Mouse (Mus musculus) C2C12 (cell line): ENCODE data around the gene Zfp683.

Source experiments
- CEBPB ChIP-seq: IDR thresholded peaks from one replicate; pipeline ENCODE4 v1.6.1; 2011; ENCODE audit warnings: low read depth, mild to moderate bottlenecking, control low read depth, moderate library complexity
- CTCF ChIP-seq: IDR thresholded peaks from one replicate; pipeline ENCODE4 v1.5.1; 2011; ENCODE audit not compliant: control insufficient read depth, insufficient read depth, insufficient read length
- FOSL1 ChIP-seq: IDR thresholded peaks from one replicate; pipeline ENCODE4 v1.8.0; 2011; ENCODE audit warnings: mild to moderate bottlenecking, low read length; ENCODE audit not compliant: poor library complexity, insufficient read depth, severe bottlenecking
- MAX ChIP-seq: IDR thresholded peaks from one replicate; pipeline ENCODE4 v1.6.1; 2011; ENCODE audit warnings: mild to moderate bottlenecking, control low read depth
- MYOD1 ChIP-seq: IDR thresholded peaks from one replicate; pipeline ENCODE4 v1.6.1; 2011; ENCODE audit warnings: low read depth; ENCODE audit not compliant: control insufficient read depth, insufficient read length
- USF1 ChIP-seq: IDR thresholded peaks from one replicate; pipeline ENCODE4 v1.6.1; 2011; ENCODE audit warnings: low read depth, mild to moderate bottlenecking, control low read depth, moderate library complexity

DNA sequence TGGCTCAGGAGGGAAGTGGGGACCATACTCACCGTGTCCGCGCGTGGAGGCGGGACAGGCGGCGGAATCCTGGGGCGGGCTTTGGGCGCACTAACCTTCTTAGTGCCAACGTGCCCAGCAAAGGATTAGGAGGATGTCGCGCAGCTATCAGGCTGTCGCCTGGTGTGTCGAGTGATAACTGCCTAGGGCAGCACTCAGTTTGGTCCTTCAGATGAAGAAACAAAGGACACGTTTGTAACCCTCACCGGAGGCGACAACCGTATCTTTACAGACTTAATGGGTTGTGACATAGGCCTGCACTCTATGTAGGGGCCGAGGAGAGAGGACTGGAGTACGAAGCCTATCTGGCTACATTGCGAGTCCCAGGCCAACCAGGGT, 49.1 kb downstream of the Zfp683 start:
- TF ChIP-seq MAX = no peak
- TF ChIP-seq CTCF = no peak
- no peak for TF ChIP-seq USF1
- TF ChIP-seq FOSL1 = no peak
- no peak for TF ChIP-seq CEBPB
- no peak for TF ChIP-seq MYOD1
